Mouse (Mus musculus) kidney, postnatal 4 days (tissue): Measurements from ENCODE around the gene Vamp1.

Experiments used
- DNase-seq, 2 experiments: peaks; one replicate each; pipeline ENCODE4 v3.0.0; 2021; ENCODE audit warnings: mixed read lengths in 2 of 2

The Vamp1 gene

GRCm38 (mm10) chr6:125213715-125214114 lies 1.6 kb upstream of the Vamp1 start:
- DNase-seq = no peak

GRCm38 (mm10) chr6:125216898-125217297 lies 1.5 kb downstream of the Vamp1 start:
- DNase-seq = no peak

GRCm38 (mm10) chr6:125217899-125218298 lies 2.5 kb downstream of the Vamp1 start:
- DNase-seq = no peak

DNA sequence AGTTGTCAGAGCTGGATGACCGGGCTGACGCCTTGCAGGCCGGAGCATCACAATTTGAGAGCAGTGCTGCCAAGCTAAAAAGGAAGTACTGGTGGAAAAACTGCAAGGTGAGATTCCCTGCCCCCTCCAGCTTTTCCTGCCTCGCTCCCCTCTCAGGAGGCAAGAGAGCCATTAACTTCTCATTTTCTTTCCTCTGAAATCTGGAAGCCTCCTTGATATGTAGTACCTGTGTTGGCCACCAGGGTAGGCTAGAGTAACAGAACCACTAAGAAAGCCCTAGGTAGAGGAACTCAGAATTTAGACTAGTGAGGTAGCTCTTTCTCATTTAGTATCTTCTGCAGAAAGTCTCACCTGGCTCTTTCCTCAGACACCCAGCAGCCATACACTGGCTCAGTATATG lies 3.6 kb downstream of the Vamp1 start:
- peak; percentile 63 to 72 for DNase-seq

DNA sequence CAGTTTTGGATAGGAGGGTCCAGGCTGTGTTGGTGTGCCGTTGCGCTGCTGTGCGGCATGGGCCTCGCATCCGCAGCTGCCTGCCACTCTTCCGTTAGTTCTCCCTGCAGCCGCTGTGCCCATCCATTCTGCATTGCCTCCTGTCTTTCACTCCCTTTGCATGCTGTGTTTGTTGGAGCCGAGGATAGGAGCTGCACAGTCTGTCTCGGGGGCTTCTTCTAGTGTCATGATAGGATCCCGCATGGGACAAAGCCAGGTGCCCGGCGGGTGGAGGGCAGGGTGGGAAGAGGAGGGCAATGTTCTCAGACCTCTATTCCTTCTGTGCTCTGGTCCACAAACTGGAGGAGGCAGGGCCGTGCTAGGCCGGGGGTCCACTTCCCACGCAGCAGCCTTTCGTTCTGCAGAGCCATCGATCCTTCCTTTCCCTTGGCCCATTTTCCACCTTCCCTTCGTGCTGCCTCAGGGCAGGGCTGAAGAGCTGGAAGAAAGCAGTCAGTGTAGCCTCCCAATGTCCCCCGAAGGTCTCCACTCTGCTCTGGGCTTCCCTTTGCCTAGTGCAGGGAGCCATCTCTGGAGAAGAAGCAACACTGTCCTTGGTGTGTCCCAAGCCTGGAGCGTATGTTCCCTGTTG lies 5.9 kb downstream of the Vamp1 start:
- no peak for DNase-seq

DNA sequence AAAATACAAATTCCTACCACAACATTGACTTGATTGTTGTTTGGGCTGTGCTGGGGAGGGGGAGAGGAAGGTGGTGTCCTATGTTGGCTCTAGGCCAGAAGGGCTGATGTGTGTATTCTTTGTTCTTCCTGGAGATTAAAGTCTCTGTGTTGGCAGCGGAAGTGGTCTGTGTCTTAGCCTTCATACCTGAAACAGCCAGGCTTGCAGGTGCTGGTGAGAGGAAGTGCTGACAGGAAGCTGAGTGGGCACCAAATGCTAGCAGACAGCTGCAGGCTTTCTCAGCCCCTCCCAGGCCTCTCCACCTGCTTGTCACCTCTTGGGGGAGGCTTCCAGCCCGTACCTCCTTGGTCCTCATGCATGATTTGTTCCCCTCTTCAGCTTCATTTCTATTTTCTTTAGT lies 6.8 kb downstream of the Vamp1 start:
- peak in 1 of 2 experiments; percentile 32 for DNase-seq

- no peak for DNase-seq
These were observed 7.2 kb downstream of the Vamp1 start for GRCm38 (mm10) chr6:125222577-125222976.

DNA sequence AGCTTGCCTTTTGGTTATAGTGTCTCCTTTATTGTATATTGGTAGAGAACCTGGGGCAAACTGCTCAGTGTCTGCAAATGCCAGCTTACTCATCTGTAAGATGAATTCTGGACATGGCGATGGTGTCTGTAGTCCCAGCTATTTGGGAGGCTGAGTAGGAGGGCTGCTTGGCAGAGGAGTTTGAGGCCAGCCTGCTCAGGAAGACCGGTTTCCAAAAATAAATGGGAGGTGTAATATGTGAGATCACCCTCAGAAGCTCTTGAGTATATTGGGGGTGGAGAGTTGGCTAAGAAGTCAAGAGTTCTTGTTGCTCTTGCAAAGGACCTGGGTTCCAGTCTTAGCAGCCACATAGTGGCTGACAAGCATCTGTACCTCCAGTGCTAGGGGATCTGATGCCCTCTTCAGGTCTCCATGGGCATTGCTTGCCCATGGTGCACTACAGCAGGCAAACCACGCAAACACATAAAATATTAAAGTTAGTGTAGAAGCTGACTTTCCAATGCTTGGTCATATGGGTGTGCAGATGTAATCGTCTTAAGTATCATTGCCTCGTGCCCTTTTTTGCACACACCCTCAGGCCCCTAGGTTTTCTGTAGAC lies 10.3 kb downstream of the Vamp1 start:
- peak in 1 of 2 experiments; percentile 31 for DNase-seq

DNA sequence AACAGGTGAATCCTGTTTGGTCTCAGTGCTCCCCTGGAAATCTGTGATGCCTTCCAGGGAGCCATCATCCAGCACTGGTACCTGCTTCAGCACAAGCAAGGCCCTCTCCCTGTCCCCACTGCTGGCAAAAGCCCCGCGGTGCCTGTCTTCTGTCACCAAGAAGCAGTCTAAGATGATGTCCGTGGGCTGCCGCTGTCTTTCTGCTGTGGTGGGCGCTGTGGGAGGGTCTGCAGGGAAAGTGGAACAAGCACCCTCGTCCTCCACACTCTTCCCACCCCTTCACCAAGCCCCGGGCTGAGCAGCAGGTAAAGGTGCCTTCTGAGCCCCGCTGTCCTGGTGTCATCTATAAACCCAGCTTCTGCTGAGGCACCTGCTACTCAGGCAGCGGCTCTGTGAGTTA lies 15.2 kb downstream of the Vamp1 start:
- no peak for DNase-seq

GRCm38 (mm10) chr6:125231117-125232044 lies 16.0 kb downstream of the Vamp1 start, which contains the start of gene Tapbpl:
Tapbpl (minus strand) TSS chr6:125231860.
- DNase-seq = peak; percentile 68 to 76

DNA sequence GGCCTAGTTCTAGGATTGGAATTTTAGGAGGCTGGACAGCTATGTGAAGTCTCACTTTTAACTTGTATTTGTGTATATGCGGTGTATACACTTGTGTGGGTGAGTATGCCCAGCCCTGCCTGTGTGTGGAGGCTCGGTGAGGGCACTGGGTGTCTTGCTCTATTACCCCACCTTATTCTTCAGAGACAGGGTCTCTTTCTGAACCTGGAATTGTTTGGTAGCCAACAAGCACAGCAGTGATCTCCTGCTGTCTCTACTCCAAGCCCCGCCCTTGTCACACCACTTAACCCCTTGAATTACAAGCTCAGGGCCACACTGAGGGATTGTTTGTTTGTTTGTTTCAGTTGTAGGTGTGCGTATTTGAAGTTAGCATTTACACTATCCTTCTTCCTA lies 16.7 kb downstream of the Vamp1 start:
- peak in 1 of 2 experiments; percentile 26 for DNase-seq

GRCm38 (mm10) chr6:125232516-125232915 lies 17.2 kb downstream of the Vamp1 start:
- DNase-seq = no peak

DNA sequence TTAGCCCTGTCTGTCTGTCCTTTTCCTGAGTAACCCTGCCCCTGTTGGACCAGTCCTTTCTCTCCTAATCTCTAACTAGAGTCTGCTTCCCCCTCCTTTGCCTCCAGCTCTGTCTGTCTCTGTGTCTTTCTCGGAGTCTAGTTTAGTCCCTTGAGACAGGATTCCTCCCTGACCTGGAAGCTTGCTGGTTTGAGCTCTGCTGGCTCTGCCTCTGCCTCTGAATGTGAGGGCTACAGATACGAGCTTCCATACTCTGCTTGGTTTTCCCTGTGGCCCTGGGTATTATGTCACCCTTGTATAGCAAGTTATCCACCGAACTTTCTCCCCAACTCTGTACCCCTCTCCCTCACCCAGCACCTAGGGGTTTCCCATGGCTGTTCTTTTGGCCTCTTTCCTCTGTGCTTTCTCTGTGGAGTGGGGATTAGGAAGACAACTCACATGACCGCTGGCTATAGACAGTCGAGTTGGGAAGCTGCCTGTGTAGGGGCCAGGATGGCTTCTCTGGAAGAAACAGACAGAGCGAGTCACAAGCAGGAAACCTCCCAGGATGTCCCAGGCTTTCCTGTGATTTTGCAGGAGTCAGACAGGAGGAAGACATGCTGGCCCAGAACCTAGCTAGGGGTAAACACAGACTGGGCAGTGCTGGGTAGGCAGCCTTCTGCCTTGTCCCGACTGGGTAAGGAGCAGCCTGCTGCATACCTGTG lies 18.6 kb downstream of the Vamp1 start:
- no peak for DNase-seq

DNA sequence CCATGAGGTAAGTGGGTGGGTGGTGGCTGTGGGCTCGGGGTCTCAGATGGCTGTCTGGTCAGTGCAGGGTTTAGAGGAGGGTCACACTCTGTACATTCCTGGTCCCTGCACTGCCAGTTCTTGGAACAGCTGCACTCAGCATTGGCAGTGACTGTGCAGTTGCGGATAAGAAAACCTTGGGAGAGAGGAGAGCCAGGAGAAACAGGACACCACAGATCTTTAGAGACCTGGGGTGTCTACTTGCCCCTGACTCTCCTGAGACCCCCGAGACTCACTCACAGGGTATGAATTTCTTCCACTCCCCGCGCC lies 19.1 kb downstream of the Vamp1 start:
- no peak for DNase-seq

DNA sequence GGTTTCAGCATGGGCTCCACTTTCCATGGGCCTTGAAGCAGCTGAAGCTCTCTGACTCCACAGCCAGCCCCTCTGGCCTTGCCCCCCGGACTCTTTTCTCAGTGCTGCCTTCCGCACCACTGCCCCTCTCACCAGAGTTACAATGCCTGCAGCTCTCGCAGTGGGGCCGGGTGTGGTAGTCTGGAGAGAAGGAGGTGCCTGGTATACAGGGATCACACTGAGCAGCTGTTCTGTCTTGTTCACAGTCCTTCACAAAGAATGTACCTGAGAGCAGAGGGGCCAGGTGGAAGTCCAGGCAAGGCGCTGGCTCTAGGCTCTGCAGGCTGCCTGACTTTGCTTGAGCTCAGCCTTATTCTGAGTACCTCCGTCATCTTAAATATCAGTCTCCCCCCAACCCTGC lies 21.0 kb downstream of the Vamp1 start:
- no peak for DNase-seq

GRCm38 (mm10) chr6:125236782-125237181 lies 21.4 kb downstream of the Vamp1 start, which contains the start of gene Cd27:
Cd27 (minus strand) TSS chr6:125237010.
- DNase-seq = no peak

- no peak for DNase-seq
These were observed 22.1 kb downstream of the Vamp1 start for GRCm38 (mm10) chr6:125237421-125237820.

GRCm38 (mm10) chr6:125238396-125238795 lies 23.0 kb downstream of the Vamp1 start:
- DNase-seq = no peak

- no peak for DNase-seq
These were observed 24.2 kb downstream of the Vamp1 start for GRCm38 (mm10) chr6:125239547-125239946.

GRCm38 (mm10) chr6:125240617-125241016 lies 25.3 kb downstream of the Vamp1 start:
- no peak for DNase-seq

DNA sequence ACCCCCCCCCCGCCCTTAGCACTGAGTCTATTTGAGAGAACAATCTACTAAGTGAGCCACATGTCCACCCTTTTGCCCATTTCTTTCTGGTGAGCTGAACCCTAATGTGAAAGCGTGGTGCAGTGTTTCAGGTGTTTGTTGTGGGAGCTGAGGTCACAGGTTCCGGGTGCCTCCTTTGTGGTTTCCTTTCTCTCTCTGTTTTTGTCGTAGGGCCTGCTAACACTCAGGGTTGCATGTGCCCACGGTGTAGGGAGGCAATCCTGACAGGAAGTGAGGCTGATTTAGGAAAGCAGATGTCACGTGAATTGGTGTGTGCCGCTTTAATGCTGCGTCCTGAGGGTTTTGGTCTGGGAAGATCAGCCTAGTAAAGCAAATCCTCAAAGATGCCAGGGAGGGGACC lies 26.2 kb downstream of the Vamp1 start:
- no peak for DNase-seq

- DNase-seq = no peak
These were observed 29.2 kb downstream of the Vamp1 start for GRCm38 (mm10) chr6:125244551-125244950.

- DNase-seq = no peak
These were observed 36.9 kb downstream of the Vamp1 start for GRCm38 (mm10) chr6:125252285-125252684.
